Mouse (Mus musculus): ENCODE results near the gene Lefty1.

DNA sequence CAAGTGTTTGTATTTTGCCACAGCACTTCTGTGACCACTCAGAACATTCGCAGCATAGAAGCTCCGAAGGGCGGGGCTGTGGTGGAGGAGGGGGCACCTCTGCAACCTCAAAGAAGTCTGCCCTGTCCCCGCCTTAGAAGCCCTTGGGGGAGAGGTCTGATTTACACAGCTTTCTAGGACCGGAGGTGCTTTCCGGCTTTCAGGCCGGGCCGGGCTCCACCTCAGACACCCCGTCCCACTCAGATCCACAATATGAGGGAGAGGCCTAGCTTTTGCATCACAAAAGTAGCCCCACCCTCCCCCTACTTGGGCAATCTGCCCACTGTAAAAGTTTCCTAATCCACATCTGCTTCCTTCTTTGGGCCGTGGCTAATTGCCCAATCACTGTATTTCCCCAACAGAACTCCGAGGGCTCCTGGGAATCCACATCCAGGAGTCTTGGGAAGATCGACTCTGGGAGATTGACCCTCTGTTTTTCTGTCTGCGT is 46.2 kb upstream of the Lefty1 start:
- no peak for TF ChIP-seq CTCF (IDR thresholded peaks at IDR 0.05; ENCODE audit: low read depth)
- TF ChIP-seq EP300 (IDR thresholded peaks at IDR 0.05; ENCODE audit: low read depth), result no peak

Measured in liver, embryonic 14.5 days (tissue).